Mouse (Mus musculus) intestine, postnatal 0 days (tissue): ENCODE data around the gene Dhrs7c. TPM values are rescaled to one million over a fixed set of nuclear protein-coding genes. Genes with fewer than 3 reads are reported as not detected.

Source experiments
- ATAC-seq: fragments of 200-750 bp; cut with Nextera tagmentation; 2 replicates; pipeline ENCODE4 v1.8.0; 2017; ENCODE audit warnings: mild to moderate bottlenecking, moderate TSS enrichment, moderate library complexity
- H3K27ac ChIP-seq: fragments of 300-500 bp; sonication (generic); 2 replicates; pipeline ENCODE4 v1.5.1; 2014; ENCODE audit warnings: mild to moderate bottlenecking, low read depth, low read length, moderate library complexity
- H3K27me3 ChIP-seq: fragments of 300-500 bp; sonication (generic); replicated peaks from 2 replicates; pipeline ENCODE4 v1.6.1; 2014; ENCODE audit warnings: low read length, mixed read lengths; ENCODE audit not compliant: control insufficient read depth, insufficient read depth
- H3K36me3 ChIP-seq: fragments of 300-500 bp; sonication (generic); 2 replicates; pipeline ENCODE4 v1.6.1; 2014; ENCODE audit warnings: mild to moderate bottlenecking, moderate library complexity; ENCODE audit not compliant: control insufficient read depth, insufficient read depth
- H3K4me1 ChIP-seq: fragments of 300-500 bp; sonication (generic); replicated peaks from 2 replicates; pipeline ENCODE4 v1.6.1; 2014; ENCODE audit warnings: antibody characterized with exemption, low read length, mixed read lengths; ENCODE audit not compliant: control insufficient read depth, insufficient read depth
- H3K4me2 ChIP-seq: fragments of 300-500 bp; sonication (generic); replicated peaks from 2 replicates; pipeline ENCODE4 v1.6.1; 2014; ENCODE audit warnings: low read depth, mild to moderate bottlenecking, moderate library complexity
- H3K4me3 ChIP-seq: fragments of 300-500 bp; sonication (generic); 2 replicates; pipeline ENCODE4 v1.5.1; 2014; ENCODE audit warnings: low read depth, low read length
- H3K9ac ChIP-seq: fragments of 300-500 bp; sonication (generic); 2 replicates; pipeline ENCODE4 v1.6.1; 2014; ENCODE audit warnings: mild to moderate bottlenecking, low read depth, low read length
- H3K9me3 ChIP-seq: fragments of 300-500 bp; sonication (generic); 2 replicates; pipeline ENCODE4 v1.6.1; 2016; ENCODE audit warnings: mixed run types; ENCODE audit not compliant: control insufficient read depth
- CTCF ChIP-seq: sonication (generic); IDR thresholded peaks from 2 replicates; pipeline ENCODE4 v1.5.1; 2016; ENCODE audit warnings: low read depth, mild to moderate bottlenecking, control low read depth, antibody characterized with exemption, moderate library complexity
- WGBS: fragments of 180-500 bp; shearing (Covaris S2); extraction: QIAGEN DNeasy Blood & Tissue Kit; methylation state at CpG from one replicate; pipeline ENCODE4 v1.1.7; 2014; 5-methylcytosine and 5-hydroxymethylcytosine counted together
- polyA plus RNA-seq: library from polyadenylated mRNA; unstranded; fragments of >200 nt; fragmentation: Nextera tagmentation; extraction: Ambion mirVana; gene quantifications from 2 replicates; pipeline ENCODE4 v1.2.1, GENCODE M21; 2015

Dhrs7c gene
- polyA plus RNA-seq, 1 experiment from 2014 or later = not detected

DNA sequence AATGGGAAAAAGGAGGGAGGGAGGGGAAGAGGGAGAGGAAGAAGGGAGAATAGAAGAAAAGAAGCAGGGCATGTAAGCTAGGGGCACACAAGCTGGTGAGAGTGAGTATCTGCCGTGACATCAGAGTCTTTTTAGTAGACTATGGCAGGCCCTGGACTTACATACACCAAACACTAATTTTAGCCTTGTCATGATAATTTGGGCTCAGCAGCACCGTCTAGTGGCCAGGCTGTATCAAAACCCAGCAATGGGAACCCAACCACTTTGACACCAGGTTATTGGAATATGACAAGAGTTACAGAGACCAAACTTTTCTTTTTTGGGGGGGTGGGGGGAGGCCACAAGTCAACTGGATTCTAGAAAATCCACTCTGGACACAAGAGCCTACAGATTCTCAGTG lies 57.0 kb downstream of the Dhrs7c start:
- H3K9ac ChIP-seq = no peak overlapping the region
- no peaks in the 10 kb centered on the region for H3K9me3 ChIP-seq
- 49% methylated on average over 2 of the region's 2 CpGs for WGBS
- peak; percentile 78 for TF ChIP-seq CTCF
- no peaks in the 10 kb centered on the region for H3K4me1 ChIP-seq
- no peak for ATAC-seq
- H3K27me3 ChIP-seq = no peaks in the 10 kb centered on the region
- no peak overlapping the region for H3K4me2 ChIP-seq
- peaks cover 13% of the 10 kb centered on the region for H3K36me3 ChIP-seq
- no peak overlapping the region for H3K27ac ChIP-seq
- no peak overlapping the region for H3K4me3 ChIP-seq

DNA sequence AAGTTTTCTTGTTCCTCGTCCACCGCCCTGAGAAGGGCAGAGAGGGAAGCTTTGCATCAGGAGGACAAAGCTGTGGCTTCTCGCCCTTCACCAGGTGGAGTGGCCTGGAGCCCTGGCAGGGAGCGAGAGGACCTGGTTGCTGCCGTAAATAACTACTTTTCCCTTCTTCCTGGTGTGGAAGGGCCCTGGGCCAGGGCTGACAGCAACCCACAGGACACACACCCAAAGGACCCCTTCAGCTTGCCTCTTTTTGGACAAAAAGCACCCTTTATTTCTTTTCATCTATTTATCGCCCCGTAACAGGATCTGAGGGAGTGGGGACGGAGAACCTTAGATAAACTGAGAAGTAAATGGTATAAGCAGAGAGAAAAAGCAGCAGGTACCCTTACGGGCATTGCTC lies 60.5 kb downstream of the Dhrs7c start:
- 88% methylated on average over 9 of the region's 9 CpGs for WGBS
- TF ChIP-seq CTCF = no peak
- Histone ChIP-seq H3K27ac (no peak overlapping the region), H3K9me3 (no peaks in the 10 kb centered on the region), H3K9ac (no peak overlapping the region), H3K4me3 (no peak overlapping the region), H3K36me3 (peaks cover 13% of the 10 kb centered on the region), H3K4me1 (peaks cover 9% of the 10 kb centered on the region; the same call in 1 of the 2 replicates), H3K4me2 (no peak overlapping the region), H3K27me3 (no peaks in the 10 kb centered on the region)
- no peak for ATAC-seq

DNA sequence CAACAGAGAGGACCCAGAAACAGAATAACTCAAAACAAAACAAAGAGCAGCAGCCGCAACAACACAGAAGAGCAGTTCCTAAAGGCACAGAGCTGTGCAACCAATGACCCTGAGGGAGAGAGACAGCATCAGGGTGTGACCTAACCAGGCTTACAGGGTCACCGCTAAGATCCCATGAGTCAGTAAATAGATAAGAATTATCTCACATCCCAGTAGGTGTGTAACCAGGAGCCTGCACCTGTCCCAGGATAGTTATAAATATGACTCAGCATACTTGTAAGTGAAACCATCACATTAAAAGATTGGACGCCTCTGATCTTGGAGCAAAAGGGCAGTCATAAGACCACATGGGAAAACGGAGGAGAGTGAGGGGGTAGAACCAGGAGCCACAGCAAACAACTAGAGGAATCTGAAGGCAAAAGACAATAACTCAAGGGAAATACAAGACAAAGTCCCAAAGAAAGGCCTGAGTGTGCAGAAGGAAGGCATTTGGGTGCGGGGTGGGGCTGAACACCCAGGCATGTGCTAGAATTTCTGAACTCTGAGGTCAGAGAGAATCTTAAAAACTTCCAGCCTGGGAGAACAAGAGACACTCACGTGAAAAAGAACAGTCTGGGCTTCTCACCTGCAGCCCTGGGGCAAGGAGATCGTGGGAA lies 62.9 kb downstream of the Dhrs7c start:
- no peak for TF ChIP-seq CTCF
- WGBS = 35% methylated on average over 7 of the region's 7 CpGs
- no peaks in the 10 kb centered on the region for H3K27me3 ChIP-seq
- H3K4me2 ChIP-seq = peak overlapping the region; percentile 45
- H3K4me3 ChIP-seq = no peak overlapping the region
- no peak overlapping the region for H3K9ac ChIP-seq
- H3K9me3 ChIP-seq = no peaks in the 10 kb centered on the region
- peaks cover 7% of the 10 kb centered on the region; the same call in 1 of the 2 replicates for H3K36me3 ChIP-seq
- peak overlapping the region; percentile 52 for H3K27ac ChIP-seq
- H3K4me1 ChIP-seq = peaks cover 14% of the 10 kb centered on the region; the same call in 1 of the 2 replicates
- peak; percentile 87 for ATAC-seq

DNA sequence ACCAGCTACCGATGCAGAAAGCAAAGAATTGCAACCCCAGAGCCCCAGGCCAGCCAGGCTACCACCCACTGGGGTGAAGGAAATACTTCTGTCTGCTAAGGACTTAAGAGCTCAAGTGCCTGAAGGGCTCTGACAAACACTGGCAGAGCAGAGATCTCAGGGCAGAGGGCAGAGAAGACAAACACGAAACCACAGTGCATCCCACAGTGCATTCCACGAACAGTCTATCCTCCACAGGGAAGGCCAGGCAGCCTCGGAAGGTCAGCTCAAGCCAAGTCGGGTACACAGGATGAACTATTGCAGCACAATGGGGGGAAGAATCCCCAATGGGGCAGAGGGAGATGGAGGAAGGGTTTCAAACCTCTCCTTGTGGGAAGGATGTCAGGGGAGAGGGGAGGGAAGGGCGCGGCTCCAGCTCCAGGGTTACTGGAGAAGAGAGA lies 63.4 kb downstream of the Dhrs7c start:
- Histone ChIP-seq H3K27ac (peak overlapping the region; percentile 52), H3K4me2 (peak overlapping the region; percentile 45; the same call in 1 of the 2 replicates)
- WGBS = 13% methylated on average over 7 of the region's 7 CpGs

DNA sequence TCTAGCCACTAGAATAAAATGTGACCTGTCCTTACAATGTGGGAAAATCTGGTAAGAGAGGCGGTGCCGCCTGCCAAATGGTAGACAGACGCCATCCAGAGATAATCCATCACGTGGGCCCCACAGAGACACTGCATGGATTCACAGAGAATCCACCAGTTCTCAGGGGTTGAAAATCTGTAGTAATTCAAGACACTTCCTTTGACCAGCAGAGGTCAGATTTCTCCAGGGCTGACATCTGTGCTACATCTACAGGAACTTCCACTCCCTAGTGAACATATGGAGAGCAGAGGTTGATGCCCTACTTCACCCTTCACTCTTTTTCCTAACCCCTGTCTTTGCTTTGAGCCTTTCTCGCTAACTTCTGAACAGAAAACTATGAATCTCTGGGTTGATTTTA lies 67.1 kb downstream of the Dhrs7c start:
- no peak overlapping the region for H3K9ac ChIP-seq
- peaks cover 14% of the 10 kb centered on the region; the same call in 1 of the 2 replicates for H3K4me1 ChIP-seq
- H3K36me3 ChIP-seq = no peaks in the 10 kb centered on the region
- peak overlapping the region; percentile 18; the same call in 1 of the 2 replicates for H3K4me2 ChIP-seq
- peak overlapping the region; percentile 54; the same call in 1 of the 2 replicates for H3K27ac ChIP-seq
- ATAC-seq = peak; percentile 60
- H3K27me3 ChIP-seq = no peaks in the 10 kb centered on the region
- peak; percentile 74 for TF ChIP-seq CTCF
- H3K4me3 ChIP-seq = no peak overlapping the region
- H3K9me3 ChIP-seq = no peaks in the 10 kb centered on the region
- 59% methylated on average over 5 of the region's 5 CpGs for WGBS

More for the DNA sequence above, 63.4 kb downstream of the Dhrs7c start:
- no peak overlapping the region for H3K4me3 ChIP-seq
- H3K9me3 ChIP-seq = no peaks in the 10 kb centered on the region
- no peak for TF ChIP-seq CTCF
- 0 out of 2 replicates have a peak, but pooled peaks cover 3% of the 10 kb centered on the region for H3K36me3 ChIP-seq
- H3K9ac ChIP-seq = no peak overlapping the region
- H3K27me3 ChIP-seq = no peaks in the 10 kb centered on the region
- peaks cover 14% of the 10 kb centered on the region; the same call in 1 of the 2 replicates for H3K4me1 ChIP-seq
- ATAC-seq = no peak

Other genes starting within 250 kb of the Dhrs7c start
- not detected in 2 replicates for gene Rcvrn, start 102.9 kb upstream of the Dhrs7c start, polyA plus RNA-seq
- gene Glp2r, start 27.0 kb upstream of the Dhrs7c start, polyA plus RNA-seq = 2.8 and 2.9 TPM in 2 replicates
- gene Gsg1l2, start 23.6 kb upstream of the Dhrs7c start, polyA plus RNA-seq = 0.23 TPM in 1 of 2 replicates, not detected in the other
- gene Usp43, start 124.0 kb downstream of the Dhrs7c start, polyA plus RNA-seq = 4.0 TPM in 2 replicates
- 0.97 and 1.4 TPM in 2 replicates for gene Cfap52, start 167.5 kb downstream of the Dhrs7c start, polyA plus RNA-seq
- gene Stx8, start 168.0 kb downstream of the Dhrs7c start, polyA plus RNA-seq = 79.1 and 82.0 TPM in 2 replicates